Mouse (Mus musculus) bone marrow macrophage, adult 2 months (primary cell): ENCODE data around the gene Myo3b.

Source experiments
- CTCF ChIP-seq: IDR thresholded peaks from 2 replicates; pipeline ENCODE4 v1.5.1; 2012; ENCODE audit warnings: low read depth, mild to moderate bottlenecking, low read length, moderate library complexity
- POLR2A ChIP-seq: IDR thresholded peaks from 2 replicates; pipeline ENCODE4 v1.6.1; 2012; ENCODE audit warnings: mild to moderate bottlenecking, low read depth, low read length, borderline replicate concordance

DNA sequence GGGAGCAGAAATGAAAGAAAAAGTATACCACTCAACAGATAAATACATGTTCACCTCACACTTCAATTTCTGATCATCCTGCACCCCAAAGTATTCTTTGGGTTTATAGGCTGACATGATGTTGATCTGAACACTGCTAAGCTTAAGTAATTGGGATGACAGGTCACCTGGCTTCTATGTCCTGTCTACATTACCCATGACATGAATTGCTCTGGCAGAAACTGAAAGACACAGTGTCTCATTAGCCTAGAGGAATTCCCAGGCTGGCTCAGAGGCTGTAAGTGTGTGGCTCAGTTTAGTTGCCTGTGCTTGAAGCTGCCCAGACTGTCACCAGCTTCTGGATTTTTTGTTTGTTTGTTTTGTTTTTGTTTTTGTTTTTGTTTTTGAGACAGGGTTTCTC is 139.3 kb downstream of the Myo3b start:
- no peak for TF ChIP-seq CTCF
- no peak for TF ChIP-seq POLR2A
